14 mouse cellular contexts compared by ENCODE assay signal in genomic region chr5:66826844-66827243, GRCm38 (mm10).
"Had no signal": no experiment of that assay in that cellular context is flagged by ENCODE, and none has a peak within 500 bp of the region (broad histone marks: within the 10 kb centered on the region; RNA-seq: fewer than 3 reads in every experiment).

No protein-coding gene starts in this region.

- H3K9me3 ChIP-seq: midbrain, embryonic 10.5 days; midbrain, embryonic 13.5 days; neural tube, embryonic 12.5 days; stomach, embryonic 15.5 days had no signal

- H3K4me1 ChIP-seq: stomach, embryonic 15.5 days had no signal

- H3K27ac ChIP-seq: midbrain, embryonic 10.5 days; midbrain, embryonic 13.5 days; neural tube, embryonic 12.5 days; stomach, embryonic 15.5 days; stomach, postnatal 0 days had no signal

- H3K27me3 ChIP-seq: midbrain, embryonic 13.5 days; neural tube, embryonic 12.5 days; stomach, embryonic 15.5 days had no signal

- ATAC-seq: midbrain, embryonic 13.5 days; midbrain, embryonic 16.5 days had no signal

- H3K36me3 ChIP-seq: midbrain, embryonic 10.5 days; midbrain, embryonic 13.5 days; neural tube, embryonic 12.5 days; stomach, embryonic 15.5 days had no signal

- DNase-seq: lung, adult 18-20 months; lung, embryonic 14.5 days; lung, postnatal 10 days; lung, postnatal 4 days; right cerebral cortex, postnatal 14 days; thymus, adult 2 months; thymus, postnatal 25 days; thymus, postnatal 4 days had no signal

- H3K4me3 ChIP-seq: midbrain, embryonic 10.5 days; midbrain, embryonic 13.5 days; neural tube, embryonic 12.5 days; stomach, embryonic 15.5 days had no signal

- H3K9ac ChIP-seq: lung, embryonic 14.5 days; midbrain, embryonic 13.5 days; neural tube, embryonic 12.5 days; stomach, embryonic 15.5 days had no signal

- H3K4me2 ChIP-seq: lung, embryonic 14.5 days; midbrain, embryonic 13.5 days; neural tube, embryonic 12.5 days; stomach, embryonic 15.5 days had no signal
